ENCODE assay signal across 10 mouse cellular contexts in the genomic region with DNA sequence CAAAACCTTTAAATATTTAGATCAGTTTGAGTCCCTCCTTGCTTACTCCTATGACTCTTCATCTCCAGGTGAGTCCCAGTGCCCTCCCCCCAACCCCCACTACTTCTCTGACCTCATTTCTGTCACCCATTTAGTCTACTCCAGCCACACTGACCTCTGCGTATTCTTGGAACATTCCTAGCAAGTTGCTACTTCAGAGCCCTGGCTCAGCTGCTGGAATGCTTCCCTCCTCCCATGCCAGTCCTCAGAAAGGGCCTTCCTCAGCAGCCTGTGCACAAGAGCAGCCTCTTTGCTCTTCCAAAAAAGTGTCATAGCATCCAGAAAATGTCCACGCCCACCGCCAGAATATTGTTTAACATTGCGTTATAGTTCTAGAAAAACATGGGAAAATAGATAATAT. TPM values are rescaled to one million over a fixed set of nuclear protein-coding genes. Genes with fewer than 3 reads are reported as not detected.
DNase-seq lines count a peak whose midpoint lies in the region; ATAC-seq and TF ChIP-seq lines count a peak whose summit lies in the region.
"Had no signal": no experiment of that assay in that cellular context is flagged by ENCODE, and none has a peak within 500 bp of the region (broad histone marks: within the 10 kb centered on the region; RNA-seq: fewer than 3 reads in every experiment).

No protein-coding gene starts in this region.

- H3K9me3 ChIP-seq in lung, embryonic 14.5 days (ENCODE audit: low read depth, low read length), result no peaks in the 10 kb centered on the region
- H3K9me3 ChIP-seq in heart, embryonic 11.5 days (replicated peaks; ENCODE audit: control insufficient read depth, low read length), result no peaks in the 10 kb centered on the region
- H3K9me3 ChIP-seq in hindbrain, embryonic 12.5 days (replicated peaks), result no peaks in the 10 kb centered on the region
- H3K9me3 ChIP-seq: limb, embryonic 10.5 days; neural tube, embryonic 15.5 days had no signal

- no peak overlapping the region for H3K4me3 ChIP-seq in lung, embryonic 14.5 days (ENCODE audit: low read depth, low read length)
- H3K4me3 ChIP-seq in heart, embryonic 11.5 days (ENCODE audit: low read depth, low read length), result no peak overlapping the region
- H3K4me3 ChIP-seq in cerebellum, adult 2 months (replicated peaks; ENCODE audit: insufficient read depth, low read depth, low read length), result no peak overlapping the region
- H3K4me3 ChIP-seq in hindbrain, embryonic 12.5 days, result no peak overlapping the region
- H3K4me3 ChIP-seq: limb, embryonic 10.5 days; neural tube, embryonic 15.5 days had no signal

- peak; percentile 56 for DNase-seq in lung, embryonic 14.5 days
- DNase-seq in lung, postnatal 25 days (ENCODE audit: low spot score), result no peak
- DNase-seq in kidney, postnatal 10 days, result peak; percentile 27
- DNase-seq in cerebellum, adult 2 months, result no peak
- DNase-seq in left cerebral cortex, postnatal 10 days (ENCODE audit: extremely low spot score in 1 of 2, low spot score in 2 of 2), result no peak
- DNase-seq: cerebellum, adult 11 months had no signal

- ATAC-seq in lung, embryonic 14.5 days (ENCODE audit: insufficient read depth), result peak; percentile 43; the same call in 1 of the 2 replicates
- no peak for ATAC-seq in heart, embryonic 11.5 days (replicated peaks; ENCODE audit: insufficient number of reproducible peaks, low FRiP score, low TSS enrichment)
- ATAC-seq in hindbrain, embryonic 12.5 days (ENCODE audit: low FRiP score), result no peak

- H3K36me3 ChIP-seq in lung, embryonic 14.5 days (ENCODE audit: insufficient read depth), result no peaks in the 10 kb centered on the region
- H3K36me3 ChIP-seq in heart, embryonic 11.5 days (ENCODE audit: control insufficient read depth, insufficient read depth, low read length), result no peaks in the 10 kb centered on the region
- H3K36me3 ChIP-seq in hindbrain, embryonic 12.5 days, result no peaks in the 10 kb centered on the region
- H3K36me3 ChIP-seq: limb, embryonic 10.5 days; neural tube, embryonic 15.5 days had no signal

- TF ChIP-seq POLR2A in cerebellum, adult 2 months (IDR thresholded peaks at IDR 0.05; ENCODE audit: borderline replicate concordance, insufficient read depth, low read length), result no peak

- no peak for TF ChIP-seq CTCF in lung, embryonic 14.5 days (IDR thresholded peaks at IDR 0.05; ENCODE audit: low read depth)
- no peak for TF ChIP-seq CTCF in cerebellum, adult 2 months (IDR thresholded peaks at IDR 0.05; ENCODE audit: borderline replicate concordance, insufficient read depth, low read depth, low read length)

- no peak overlapping the region for H3K9ac ChIP-seq in lung, embryonic 14.5 days
- no peak overlapping the region for H3K9ac ChIP-seq in heart, embryonic 11.5 days (ENCODE audit: low read depth, low read length)
- H3K9ac ChIP-seq in hindbrain, embryonic 12.5 days, result no peak overlapping the region
- H3K9ac ChIP-seq: neural tube, embryonic 15.5 days had no signal

- WGBS in lung, embryonic 14.5 days, result 72% methylated on average over 4 of the region's 4 CpGs
- 68% methylated on average over 4 of the region's 4 CpGs for WGBS in heart, embryonic 11.5 days (ENCODE audit: insufficient replicate concordance)
- WGBS in cerebellum, adult 2 months, result 91% methylated on average over 4 of the region's 4 CpGs
- 91% methylated on average over 4 of the region's 4 CpGs for WGBS in hindbrain, embryonic 12.5 days

- peaks cover 18% of the 10 kb centered on the region for H3K4me1 ChIP-seq in lung, embryonic 14.5 days (ENCODE audit: insufficient read depth)
- peaks cover 22% of the 10 kb centered on the region for H3K4me1 ChIP-seq in heart, embryonic 11.5 days (ENCODE audit: control insufficient read depth, insufficient read depth, low read length)
- H3K4me1 ChIP-seq in cerebellum, adult 2 months (ENCODE audit: control insufficient read depth, insufficient read depth, low read length), result no peaks in the 10 kb centered on the region
- no peaks in the 10 kb centered on the region for H3K4me1 ChIP-seq in hindbrain, embryonic 12.5 days
- H3K4me1 ChIP-seq: neural tube, embryonic 15.5 days had no signal

- intact Hi-C loops in left cerebral cortex, postnatal 10 days (cut with DNase I), result no loop called here

- H3K27ac ChIP-seq in lung, embryonic 14.5 days (ENCODE audit: low read depth), result no peak overlapping the region
- peak overlapping the region; percentile 68; the same call in 1 of the 2 replicates for H3K27ac ChIP-seq in heart, embryonic 11.5 days (ENCODE audit: low read depth, low read length)
- H3K27ac ChIP-seq in cerebellum, adult 2 months (ENCODE audit: insufficient read depth, low read length), result no peak overlapping the region
- no peak overlapping the region for H3K27ac ChIP-seq in hindbrain, embryonic 12.5 days
- H3K27ac ChIP-seq: limb, embryonic 10.5 days; neural tube, embryonic 15.5 days had no signal

- no peak overlapping the region for H3K4me2 ChIP-seq in lung, embryonic 14.5 days
- H3K4me2 ChIP-seq in heart, embryonic 11.5 days, result no peak overlapping the region
- H3K4me2 ChIP-seq in hindbrain, embryonic 12.5 days (replicated peaks), result no peak overlapping the region
- H3K4me2 ChIP-seq: neural tube, embryonic 15.5 days had no signal

- H3K27me3 ChIP-seq in lung, embryonic 14.5 days (ENCODE audit: insufficient read depth, low read length), result no peaks in the 10 kb centered on the region
- H3K27me3 ChIP-seq in heart, embryonic 11.5 days (ENCODE audit: control insufficient read depth, insufficient read depth, low read length), result no peaks in the 10 kb centered on the region
- no peaks in the 10 kb centered on the region for H3K27me3 ChIP-seq in cerebellum, adult 2 months (ENCODE audit: control insufficient read depth, insufficient read depth, low read length)
- H3K27me3 ChIP-seq in hindbrain, embryonic 12.5 days, result no peaks in the 10 kb centered on the region
- H3K27me3 ChIP-seq: neural tube, embryonic 15.5 days had no signal

RNA-seq across cellular contexts. Expression of a gene that starts 52.4 kb away (rescaled TPM):
- polyA plus RNA-seq in lung, embryonic 14.5 days (2014; fragmentation: Nextera tagmentation; extraction: Ambion mirVana), result 47.1 and 48.3 TPM in 2 replicates
- polyA plus RNA-seq in heart, embryonic 11.5 days (2014; fragmentation: Nextera tagmentation; extraction: Ambion mirVana), result 53.9 and 56.8 TPM in 2 replicates
- 7.3 and 7.9 TPM in 2 replicates for polyA plus RNA-seq in cerebellum, adult 2 months (2012; rRNA removed)
- 19.4 and 21.7 TPM in 2 replicates for polyA plus RNA-seq in hindbrain, embryonic 12.5 days (2016; fragmentation: Nextera tagmentation; extraction: Ambion mirVana)
- 10 to 100 TPM; 60.3 to 67.5 TPM for total RNA-seq in left cerebral cortex, postnatal 10 days (2021)

Comparison
In these comparisons a context has a peak if more than half of its experiments do, and no peak if none do; other contexts are left out.
1. DNase-seq: peak in lung, embryonic 14.5 days (single experiment) and kidney, postnatal 10 days (single experiment); none in lung, postnatal 25 days (single experiment), cerebellum, adult 2 months (0 of 2) and left cerebral cortex, postnatal 10 days (0 of 2).